Mouse (Mus musculus) CD8-positive naive resting alpha-beta T cell, adult 2 months (primary cell): ENCODE measurements around the gene Prcp.
"Not testable (repeated sequence)": the region's sequence is repeated elsewhere in the genome, so short reads cannot be mapped to it uniquely, and the experiment has no call there.

Source experiments
- DNase-seq, 2 experiments: peaks; one replicate each; pipeline ENCODE4 v3.0.0; 2022; ENCODE audit warnings: low read depth in 2 of 2, low spot score in 2 of 2

Prcp gene

GRCm38 (mm10) chr7:92890211-92890610, 15.9 kb downstream of the Prcp start:
- DNase-seq, result no peak

- no peak for DNase-seq
These were observed 16.5 kb downstream of the Prcp start for GRCm38 (mm10) chr7:92890618-92891230.

GRCm38 (mm10) chr7:92893478-92893877, 19.2 kb downstream of the Prcp start:
- DNase-seq, result no peak

- DNase-seq, result no peak
These were observed 21.8 kb downstream of the Prcp start for GRCm38 (mm10) chr7:92896036-92896435.

- DNase-seq, result no peak
These were observed 22.8 kb downstream of the Prcp start for GRCm38 (mm10) chr7:92897021-92897420.

- peak; percentile 57 to 66 for DNase-seq
These were observed 29.2 kb downstream of the Prcp start for GRCm38 (mm10) chr7:92903360-92904038.

- DNase-seq, result not testable (repeated sequence)
These were observed 30.0 kb downstream of the Prcp start for GRCm38 (mm10) chr7:92904285-92904684.

GRCm38 (mm10) chr7:92920172-92920856, 46.0 kb downstream of the Prcp start:
- DNase-seq, result no peak

- DNase-seq, result no peak
These were observed 46.5 kb downstream of the Prcp start for GRCm38 (mm10) chr7:92920857-92921172.

GRCm38 (mm10) chr7:92932792-92933191, 58.5 kb downstream of the Prcp start:
- no peak for DNase-seq

- not testable (repeated sequence) for DNase-seq
These were observed 59.2 kb downstream of the Prcp start for GRCm38 (mm10) chr7:92933308-92933948.

- DNase-seq, result no peak
These were observed 62.5 kb downstream of the Prcp start for GRCm38 (mm10) chr7:92936747-92937146.

- no peak for DNase-seq
These were observed 63.7 kb downstream of the Prcp start for GRCm38 (mm10) chr7:92937955-92938354.

GRCm38 (mm10) chr7:92939776-92940175, 65.5 kb downstream of the Prcp start:
- DNase-seq, result no peak

- DNase-seq, result no peak
These were observed 76.5 kb downstream of the Prcp start for GRCm38 (mm10) chr7:92950775-92951174.

GRCm38 (mm10) chr7:92952210-92952609, 77.9 kb downstream of the Prcp start:
- DNase-seq, result no peak

- DNase-seq, result no peak
These were observed 85.5 kb downstream of the Prcp start for GRCm38 (mm10) chr7:92959758-92960157.

- DNase-seq, result no peak
These were observed 87.6 kb downstream of the Prcp start for GRCm38 (mm10) chr7:92961876-92962275.

GRCm38 (mm10) chr7:92964754-92965501, 90.7 kb downstream of the Prcp start:
- peak in 1 of 2 experiments; percentile 17 for DNase-seq

- no peak for DNase-seq
These were observed 93.3 kb downstream of the Prcp start for GRCm38 (mm10) chr7:92967381-92968127.

GRCm38 (mm10) chr7:92977429-92977828, 103.2 kb downstream of the Prcp start:
- no peak for DNase-seq
